Mouse (Mus musculus): ENCODE measurements around the gene Ankar. TPM values are rescaled to one million over a fixed set of nuclear protein-coding genes. Genes with fewer than 3 reads are reported as not detected.

Ankar gene
- total RNA-seq, 1 experiment from 2014 or later, result not detected

DNA sequence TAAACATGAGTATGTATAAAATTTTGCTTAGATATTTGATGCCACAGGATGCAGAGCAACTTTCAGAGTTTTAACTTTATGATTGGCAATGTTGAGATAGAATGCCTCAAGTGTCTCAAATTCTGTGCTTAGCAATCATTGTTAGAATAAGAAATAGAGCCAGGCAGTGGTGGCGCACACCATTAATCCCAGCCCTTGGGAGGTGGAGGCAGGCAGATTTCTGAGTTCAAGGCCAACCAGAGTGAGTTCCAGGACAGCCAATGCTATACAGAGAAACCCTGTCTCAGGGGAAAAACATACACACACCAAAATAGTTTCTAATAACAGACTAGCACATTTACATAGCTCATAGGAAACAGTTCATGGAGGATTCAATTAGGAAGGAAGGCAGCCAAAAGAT lies 14.7 kb upstream of the Ankar start:
- no peak for ATAC-seq (replicated peaks; ENCODE audit: insufficient number of reproducible peaks, low FRiP score, low TSS enrichment, poor library complexity, severe bottlenecking)

- ATAC-seq (replicated peaks; ENCODE audit: insufficient number of reproducible peaks, low FRiP score, low TSS enrichment, poor library complexity, severe bottlenecking), result no peak
Measured at GRCm38 (mm10) chr1:72714547-72714946, 14.2 kb upstream of the Ankar start.

- no peak for ATAC-seq (replicated peaks; ENCODE audit: insufficient number of reproducible peaks, low FRiP score, low TSS enrichment, poor library complexity, severe bottlenecking)
Measured at GRCm38 (mm10) chr1:72711684-72712083, 11.3 kb upstream of the Ankar start.

- peak; percentile 97 for ATAC-seq (replicated peaks; ENCODE audit: insufficient number of reproducible peaks, low FRiP score, low TSS enrichment, poor library complexity, severe bottlenecking)
Measured at GRCm38 (mm10) chr1:72710753-72711653, 10.6 kb upstream of the Ankar start, which contains the start of gene Rpl37a. Gene Rpl37a, plus strand, starts transcription at chr1:72711290.

GRCm38 (mm10) chr1:72707525-72707924 lies 7.1 kb upstream of the Ankar start:
- no peak for ATAC-seq (replicated peaks; ENCODE audit: insufficient number of reproducible peaks, low FRiP score, low TSS enrichment, poor library complexity, severe bottlenecking)

- ATAC-seq (replicated peaks; ENCODE audit: insufficient number of reproducible peaks, low FRiP score, low TSS enrichment, poor library complexity, severe bottlenecking), result no peak
Measured at GRCm38 (mm10) chr1:72698651-72699050, 1.7 kb downstream of the Ankar start.

DNA sequence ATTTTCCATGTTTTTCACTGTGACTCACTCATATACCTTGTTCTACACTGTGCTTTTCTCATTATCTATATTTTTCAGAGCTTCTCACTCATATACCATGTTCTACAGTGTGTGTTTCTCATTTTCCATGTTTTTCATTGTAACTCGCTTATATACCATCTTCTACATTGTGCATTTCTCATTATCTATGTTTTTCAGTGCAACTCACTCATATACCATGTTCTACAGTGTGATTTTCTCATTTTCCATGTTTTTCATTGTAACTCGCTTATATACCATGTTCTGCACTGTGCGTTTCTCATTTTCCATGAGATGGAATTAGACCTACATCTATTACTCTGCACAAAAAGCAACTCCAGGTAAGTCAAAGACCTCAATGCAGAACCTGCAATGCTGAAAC lies 4.1 kb downstream of the Ankar start:
- ATAC-seq (replicated peaks; ENCODE audit: insufficient number of reproducible peaks, low FRiP score, low TSS enrichment, poor library complexity, severe bottlenecking), result no peak

- ATAC-seq (replicated peaks; ENCODE audit: insufficient number of reproducible peaks, low FRiP score, low TSS enrichment, poor library complexity, severe bottlenecking), result no peak
Measured at GRCm38 (mm10) chr1:72673070-72673469, 27.3 kb downstream of the Ankar start.

GRCm38 (mm10) chr1:72640658-72641410 lies 59.5 kb downstream of the Ankar start:
- ATAC-seq (replicated peaks; ENCODE audit: insufficient number of reproducible peaks, low FRiP score, low TSS enrichment, poor library complexity, severe bottlenecking), result peak; percentile 68; the same call in 1 of the 2 replicates

GRCm38 (mm10) chr1:72635221-72635620 lies 65.2 kb downstream of the Ankar start:
- ATAC-seq (replicated peaks; ENCODE audit: insufficient number of reproducible peaks, low FRiP score, low TSS enrichment, poor library complexity, severe bottlenecking), result no peak

DNA sequence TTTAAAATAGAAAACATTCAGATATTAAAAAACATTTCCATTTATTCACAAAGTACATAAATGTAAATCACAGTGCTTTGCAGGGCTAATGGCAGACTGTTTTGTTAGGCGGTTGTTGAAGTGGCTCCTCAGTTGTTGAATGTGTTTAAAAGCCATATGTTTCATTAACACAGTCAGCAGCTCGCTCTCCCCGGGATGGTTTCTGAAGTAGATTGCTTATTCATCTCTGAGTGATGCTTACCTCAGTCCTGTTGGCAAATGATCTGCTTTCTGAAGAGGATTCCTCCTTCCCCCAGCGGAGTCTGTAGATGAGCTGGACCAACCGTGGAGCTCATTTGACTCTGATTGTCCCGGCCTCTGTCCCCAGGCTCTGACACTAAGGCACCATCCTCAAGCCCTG lies 88.2 kb downstream of the Ankar start:
- ATAC-seq (replicated peaks; ENCODE audit: insufficient number of reproducible peaks, low FRiP score, low TSS enrichment, poor library complexity, severe bottlenecking), result no peak

GRCm38 (mm10) chr1:72609887-72610877 lies 90.2 kb downstream of the Ankar start:
- ATAC-seq (replicated peaks; ENCODE audit: insufficient number of reproducible peaks, low FRiP score, low TSS enrichment, poor library complexity, severe bottlenecking), result no peak

GRCm38 (mm10) chr1:72609129-72609528 lies 91.2 kb downstream of the Ankar start:
- no peak for ATAC-seq (replicated peaks; ENCODE audit: insufficient number of reproducible peaks, low FRiP score, low TSS enrichment, poor library complexity, severe bottlenecking)

GRCm38 (mm10) chr1:72606186-72606673 lies 94.1 kb downstream of the Ankar start:
- ATAC-seq (replicated peaks; ENCODE audit: insufficient number of reproducible peaks, low FRiP score, low TSS enrichment, poor library complexity, severe bottlenecking), result no peak

DNA sequence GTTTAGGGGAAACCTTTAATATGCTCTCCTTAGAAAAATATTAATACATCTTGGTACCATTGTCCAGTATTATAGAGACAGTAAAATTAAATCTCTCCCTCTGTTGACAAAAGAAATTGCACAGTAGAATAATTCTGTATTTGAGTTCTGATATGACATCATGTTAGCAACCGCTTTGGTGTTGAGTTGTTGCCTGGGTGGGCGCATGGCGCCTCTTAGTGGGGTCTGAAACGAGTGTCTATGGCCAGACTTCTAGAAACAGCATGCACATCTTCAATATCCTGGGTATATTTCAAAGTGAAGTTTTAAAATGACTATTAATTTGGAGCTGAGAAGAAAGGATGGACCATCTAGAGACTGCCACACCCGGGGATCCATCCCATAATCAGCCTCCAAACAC lies 97.6 kb downstream of the Ankar start:
- ATAC-seq (replicated peaks; ENCODE audit: insufficient number of reproducible peaks, low FRiP score, low TSS enrichment, poor library complexity, severe bottlenecking), result no peak

- ATAC-seq (replicated peaks; ENCODE audit: insufficient number of reproducible peaks, low FRiP score, low TSS enrichment, poor library complexity, severe bottlenecking), result no peak
Measured at GRCm38 (mm10) chr1:72602186-72602585, 98.2 kb downstream of the Ankar start.

DNA sequence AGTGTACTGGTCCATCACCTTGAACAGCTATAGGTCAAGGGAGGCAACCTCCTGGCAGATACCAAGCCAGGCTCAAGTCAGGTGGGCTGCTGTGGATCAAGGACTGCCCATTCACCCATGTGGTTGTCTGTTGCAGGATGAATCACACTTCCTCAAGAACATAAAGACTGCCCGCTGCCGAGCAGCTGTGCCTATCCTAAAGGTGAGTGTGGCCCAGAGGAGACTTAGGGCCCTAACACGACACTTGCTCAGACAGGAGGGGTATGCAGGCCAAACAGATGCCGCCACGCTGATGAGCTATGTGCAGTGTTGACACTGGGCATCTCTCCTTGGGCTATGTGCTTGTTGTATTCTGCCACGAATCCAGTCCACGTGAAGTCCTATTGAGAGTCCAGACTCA lies 99.1 kb downstream of the Ankar start:
- ATAC-seq (replicated peaks; ENCODE audit: insufficient number of reproducible peaks, low FRiP score, low TSS enrichment, poor library complexity, severe bottlenecking), result no peak

DNA sequence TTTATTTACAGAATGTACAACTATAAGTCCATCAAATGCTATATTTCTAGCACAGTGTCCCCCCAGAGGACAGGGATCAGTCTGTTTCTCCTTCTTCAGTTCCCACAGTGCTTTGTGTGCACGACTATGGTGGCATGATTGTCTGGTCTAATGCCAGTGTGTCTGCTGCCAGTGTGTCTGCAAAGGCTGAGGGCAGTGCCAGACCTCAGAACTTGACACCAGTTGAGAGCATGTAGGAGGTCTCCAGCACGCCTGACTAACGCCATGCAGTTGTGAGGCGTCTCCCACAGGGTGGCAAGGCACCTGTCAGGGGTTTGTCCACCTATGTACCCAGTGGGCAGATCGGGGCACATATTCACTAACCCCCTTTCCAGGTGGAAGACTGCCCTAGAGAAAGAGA lies 99.6 kb downstream of the Ankar start:
- no peak for ATAC-seq (replicated peaks; ENCODE audit: insufficient number of reproducible peaks, low FRiP score, low TSS enrichment, poor library complexity, severe bottlenecking)

All from monocyte, adult 5-6 weeks (primary cell).